Mouse (Mus musculus): ENCODE results near the gene Tk1.
"Not testable (repeated sequence)": the region's sequence is repeated elsewhere in the genome, so short reads cannot be mapped to it uniquely, and the experiment has no call there.

The Tk1 gene

GRCm38 (mm10) chr11:117823411-117823810, 2.5 kb downstream of the Tk1 start:
- DNase-seq (ENCODE audit: low read depth in 1 of 2, low spot score in 2 of 2): no peak

- no peak for DNase-seq (ENCODE audit: low read depth in 1 of 2, low spot score in 2 of 2)
These were observed 3.1 kb downstream of the Tk1 start for GRCm38 (mm10) chr11:117822728-117823241.

- no peak for DNase-seq (ENCODE audit: low read depth in 1 of 2, low spot score in 2 of 2)
These were observed 4.0 kb downstream of the Tk1 start for GRCm38 (mm10) chr11:117821868-117822267.

GRCm38 (mm10) chr11:117820173-117820572, 5.7 kb downstream of the Tk1 start:
- DNase-seq (ENCODE audit: low read depth in 1 of 2, low spot score in 2 of 2): no peak

GRCm38 (mm10) chr11:117819095-117819494, 6.8 kb downstream of the Tk1 start:
- no peak for DNase-seq (ENCODE audit: low read depth in 1 of 2, low spot score in 2 of 2)

GRCm38 (mm10) chr11:117816389-117816996, 9.4 kb downstream of the Tk1 start:
- no peak for DNase-seq (ENCODE audit: low read depth in 1 of 2, low spot score in 2 of 2)

GRCm38 (mm10) chr11:117815850-117816249, 10.0 kb downstream of the Tk1 start:
- not testable (repeated sequence) for DNase-seq (ENCODE audit: low read depth in 1 of 2, low spot score in 2 of 2)

GRCm38 (mm10) chr11:117814704-117815366, 11.1 kb downstream of the Tk1 start:
- no peak for DNase-seq (ENCODE audit: low read depth in 1 of 2, low spot score in 2 of 2)

GRCm38 (mm10) chr11:117813867-117814266, 12.0 kb downstream of the Tk1 start:
- DNase-seq (ENCODE audit: low read depth in 1 of 2, low spot score in 2 of 2): no peak

- peak; percentile 71 to 75 for DNase-seq (ENCODE audit: low read depth in 1 of 2, low spot score in 2 of 2)
These were observed 15.4 kb downstream of the Tk1 start for GRCm38 (mm10) chr11:117810401-117811046.

GRCm38 (mm10) chr11:117809407-117810311, 16.2 kb downstream of the Tk1 start, which contains the start of the genes Gm20708 and Syngr2:
Gm20708 (plus strand) TSS chr11:117809668.
Syngr2 (plus strand) TSS chr11:117809668.
- DNase-seq (ENCODE audit: low read depth in 1 of 2, low spot score in 2 of 2): peak in 1 of 2 experiments; percentile 45

GRCm38 (mm10) chr11:117806781-117807180, 19.1 kb downstream of the Tk1 start:
- DNase-seq (ENCODE audit: low read depth in 1 of 2, low spot score in 2 of 2): no peak

- no peak for DNase-seq (ENCODE audit: low read depth in 1 of 2, low spot score in 2 of 2)
These were observed 22.7 kb downstream of the Tk1 start for GRCm38 (mm10) chr11:117803166-117803688.

GRCm38 (mm10) chr11:117801650-117802049, 24.2 kb downstream of the Tk1 start:
- no peak for DNase-seq (ENCODE audit: low read depth in 1 of 2, low spot score in 2 of 2)

- no peak for DNase-seq (ENCODE audit: low read depth in 1 of 2, low spot score in 2 of 2)
These were observed 25.9 kb downstream of the Tk1 start for GRCm38 (mm10) chr11:117800038-117800437.

- DNase-seq (ENCODE audit: low read depth in 1 of 2, low spot score in 2 of 2): no peak
These were observed 26.7 kb downstream of the Tk1 start for GRCm38 (mm10) chr11:117799174-117799573.

- DNase-seq (ENCODE audit: low read depth in 1 of 2, low spot score in 2 of 2): no peak
These were observed 27.7 kb downstream of the Tk1 start for GRCm38 (mm10) chr11:117798160-117798541.

- DNase-seq (ENCODE audit: low read depth in 1 of 2, low spot score in 2 of 2): no peak
These were observed 28.3 kb downstream of the Tk1 start, which contains the start of gene 6030468B19Rik for GRCm38 (mm10) chr11:117797511-117798159. 6030468B19Rik (plus strand) TSS chr11:117797660.

GRCm38 (mm10) chr11:117796954-117797353, 28.9 kb downstream of the Tk1 start:
- no peak for DNase-seq (ENCODE audit: low read depth in 1 of 2, low spot score in 2 of 2)

GRCm38 (mm10) chr11:117794035-117794551, 31.8 kb downstream of the Tk1 start:
- no peak for DNase-seq (ENCODE audit: low read depth in 1 of 2, low spot score in 2 of 2)
